Mouse (Mus musculus) MEL (cell line): ENCODE measurements around the gene Nap1l4. TPM values are rescaled to one million over a fixed set of nuclear protein-coding genes. Genes with fewer than 3 reads are reported as not detected.
A peak's percentile ranks its signal among the peaks of the same experiment; 100 is the strongest.

ENCODE experiments used
- DNase-seq: peaks from one replicate; pipeline ENCODE4 v3.0.0; 2011; ENCODE audit warnings: low read depth, low spot score
- H3K27ac ChIP-seq: 2 replicates; pipeline ENCODE4 v1.5.1; 2012; ENCODE audit warnings: low read depth, mild to moderate bottlenecking, control low read depth, low read length, moderate library complexity; ENCODE audit not compliant: control insufficient read depth
- H3K27me3 ChIP-seq, 2 experiments: fragments of 150-350 bp in 1 of 2; sonication (generic) in 1 of 2; 2 replicates each; pipeline ENCODE4 v1.6.1; 2012; ENCODE audit warnings: low read length in 2 of 2, mild to moderate bottlenecking in 2 of 2, improper control_type of control experiment in 1 of 2, moderate library complexity in 1 of 2; ENCODE audit not compliant: insufficient read depth in 2 of 2, control insufficient read depth in 1 of 2
- H3K36me3 ChIP-seq, 2 experiments: 2 replicates each; pipeline ENCODE4 v1.6.1; 2012 to 2014; ENCODE audit warnings: low read length in 2 of 2, improper control_type of control experiment in 1 of 2, inconsistent platforms in 1 of 2, mild to moderate bottlenecking in 1 of 2; ENCODE audit not compliant: insufficient read depth in 2 of 2, control insufficient read depth in 1 of 2
- H3K4me1 ChIP-seq, 2 experiments: fragments of 150-350 bp in 1 of 2; sonication (generic) in 1 of 2; 2 replicates each; pipeline ENCODE4 v1.6.1; 2012; ENCODE audit warnings: low read length in 2 of 2, improper control_type of control experiment in 1 of 2, mild to moderate bottlenecking in 1 of 2; ENCODE audit not compliant: insufficient read depth in 2 of 2, control insufficient read depth in 1 of 2
- H3K4me3 ChIP-seq, 2 experiments: fragments of 150-350 bp in 1 of 2; sonication (generic) in 1 of 2; 2 replicates each; pipeline ENCODE4 v1.5.1; 2012; ENCODE audit warnings: low read depth in 2 of 2, low read length in 2 of 2, mild to moderate bottlenecking in 2 of 2, moderate library complexity in 2 of 2, control low read depth in 1 of 2, improper control_type of control experiment in 1 of 2; ENCODE audit not compliant: control insufficient read depth in 1 of 2, insufficient read depth in 1 of 2
- H3K79me2 ChIP-seq: 2 replicates; pipeline ENCODE4 v1.6.1; 2012; ENCODE audit warnings: mild to moderate bottlenecking, low read length, moderate library complexity; ENCODE audit not compliant: control insufficient read depth, poor library complexity, insufficient read depth
- H3K9ac ChIP-seq: 2 replicates; pipeline ENCODE4 v1.6.1; 2012; ENCODE audit warnings: low read depth, mild to moderate bottlenecking, control low read depth, low read length, moderate library complexity; ENCODE audit not compliant: control insufficient read depth, poor library complexity, severe bottlenecking
- H3K9me3 ChIP-seq: fragments of 150-350 bp; sonication (generic); replicated peaks from 2 replicates; pipeline ENCODE4 v1.6.1; 2012; ENCODE audit warnings: mild to moderate bottlenecking, low read length, improper control_type of control experiment, moderate library complexity; ENCODE audit not compliant: insufficient read depth
- BHLHE40 ChIP-seq: IDR thresholded peaks from 2 replicates; pipeline ENCODE4 v1.6.1; 2012; ENCODE audit warnings: low read depth, mild to moderate bottlenecking, inconsistent platforms, low read length, improper control_type of control experiment, borderline replicate concordance
- CHD1 ChIP-seq: IDR thresholded peaks from 2 replicates; pipeline ENCODE4 v1.6.1; 2012; ENCODE audit warnings: low read depth, mild to moderate bottlenecking, inconsistent platforms, low read length, improper control_type of control experiment
- CHD2 ChIP-seq: IDR thresholded peaks from 2 replicates; pipeline ENCODE4 v1.6.1; 2011; ENCODE audit warnings: low read length, improper control_type of control experiment
- CTCF ChIP-seq, 3 experiments: IDR thresholded peaks in 2 of 3; conservative IDR thresholded peaks in 1 of 3; 2 replicates each; pipeline ENCODE4 v1.5.1; 2011 to 2012; ENCODE audit warnings: low read length in 3 of 3, low read depth in 2 of 3, mild to moderate bottlenecking in 2 of 3, improper control_type of control experiment in 1 of 3, inconsistent platforms in 1 of 3, mixed read lengths in 1 of 3, moderate library complexity in 1 of 3; ENCODE audit not compliant: control insufficient read depth in 1 of 3, insufficient read depth in 1 of 3, poor library complexity in 1 of 3, severe bottlenecking in 1 of 3
- E2F4 ChIP-seq: IDR thresholded peaks from 2 replicates; pipeline ENCODE4 v1.6.1; 2011; ENCODE audit warnings: low read depth, low read length, improper control_type of control experiment, borderline replicate concordance
- ELF1 ChIP-seq: IDR thresholded peaks from 2 replicates; pipeline ENCODE4 v1.6.1; 2014; ENCODE audit warnings: low read depth, mild to moderate bottlenecking, inconsistent platforms, low read length, improper control_type of control experiment, moderate library complexity
- EP300 ChIP-seq, 2 experiments: IDR thresholded peaks; 2 replicates each; pipeline ENCODE4 v1.6.1; 2011; ENCODE audit warnings: improper control_type of control experiment in 2 of 2, low read length in 2 of 2, low read depth in 1 of 2, mild to moderate bottlenecking in 1 of 2
- GATA1 ChIP-seq: IDR thresholded peaks from 2 replicates; pipeline ENCODE4 v1.6.1; 2011; ENCODE audit warnings: low read depth, low read length, improper control_type of control experiment
- HCFC1 ChIP-seq: IDR thresholded peaks from 2 replicates; pipeline ENCODE4 v1.6.1; 2012; ENCODE audit warnings: low read depth, mild to moderate bottlenecking, inconsistent platforms, low read length, improper control_type of control experiment, moderate library complexity
- JUND ChIP-seq: IDR thresholded peaks from 2 replicates; pipeline ENCODE4 v1.6.1; 2011; ENCODE audit warnings: low read depth, mild to moderate bottlenecking, improper control_type of control experiment, low read length
- MAX ChIP-seq: IDR thresholded peaks from 2 replicates; pipeline ENCODE4 v1.6.1; 2011; ENCODE audit warnings: low read length, improper control_type of control experiment
- NELFE ChIP-seq: IDR thresholded peaks from 2 replicates; pipeline ENCODE4 v1.6.1; 2011; ENCODE audit warnings: low read depth, low read length, improper control_type of control experiment
- POLR2AphosphoS5 ChIP-seq: IDR thresholded peaks from 2 replicates; pipeline ENCODE4 v1.6.1; 2012; ENCODE audit warnings: low read depth, borderline replicate concordance, mild to moderate bottlenecking, inconsistent platforms, low read length, moderate library complexity, mixed read lengths
- RAD21 ChIP-seq: IDR thresholded peaks from 2 replicates; pipeline ENCODE4 v1.6.1; 2011; ENCODE audit warnings: mild to moderate bottlenecking, low read depth, low read length, improper control_type of control experiment
- RCOR1 ChIP-seq: IDR thresholded peaks from 2 replicates; pipeline ENCODE4 v1.6.1; 2012; ENCODE audit warnings: low read depth, mild to moderate bottlenecking, inconsistent platforms, low read length, improper control_type of control experiment
- SMC3 ChIP-seq: IDR thresholded peaks from 2 replicates; pipeline ENCODE4 v1.6.1; 2011; ENCODE audit warnings: low read depth, low read length, improper control_type of control experiment
- TBP ChIP-seq: IDR thresholded peaks from 2 replicates; pipeline ENCODE4 v1.8.0; 2011; ENCODE audit warnings: low read depth, low read length, improper control_type of control experiment
- TCF12 ChIP-seq: IDR thresholded peaks from 2 replicates; pipeline ENCODE4 v1.6.1; 2014; ENCODE audit warnings: low read depth, mild to moderate bottlenecking, inconsistent platforms, low read length, improper control_type of control experiment, moderate library complexity
- UBTF ChIP-seq: IDR thresholded peaks from 2 replicates; pipeline ENCODE4 v1.6.1; 2012; ENCODE audit warnings: low read depth, mild to moderate bottlenecking, inconsistent platforms, low read length, improper control_type of control experiment, moderate library complexity, borderline replicate concordance; ENCODE audit not compliant: insufficient read depth
- USF1 ChIP-seq: IDR thresholded peaks from 2 replicates; pipeline ENCODE4 v1.6.1; 2014; ENCODE audit warnings: low read depth, mild to moderate bottlenecking, inconsistent platforms, low read length, improper control_type of control experiment, moderate library complexity
- USF2 ChIP-seq, 2 experiments: IDR thresholded peaks; 2 replicates each; pipeline ENCODE4 v1.6.1; 2011 to 2012; ENCODE audit warnings: improper control_type of control experiment in 2 of 2, low read length in 2 of 2, borderline replicate concordance in 1 of 2, inconsistent platforms in 1 of 2, low read depth in 1 of 2, mild to moderate bottlenecking in 1 of 2; ENCODE audit not compliant: insufficient read depth in 1 of 2
- ZC3H11A ChIP-seq: IDR thresholded peaks from 2 replicates; pipeline ENCODE4 v1.6.1; 2012; ENCODE audit warnings: low read depth, mild to moderate bottlenecking, inconsistent platforms, low read length, improper control_type of control experiment
- ZKSCAN1 ChIP-seq: IDR thresholded peaks from 2 replicates; pipeline ENCODE4 v1.6.1; 2012; ENCODE audit warnings: low read depth, mild to moderate bottlenecking, inconsistent platforms, low read length, improper control_type of control experiment, moderate library complexity
- ZNF384 ChIP-seq: IDR thresholded peaks from 2 replicates; pipeline ENCODE4 v1.6.1; 2012; ENCODE audit warnings: low read depth, mild to moderate bottlenecking, inconsistent platforms, low read length, improper control_type of control experiment
- polyA plus RNA-seq, 2 experiments: library from polyadenylated mRNA; stranded (reverse) in 1 of 2; unstranded in 1 of 2; fragments of >175 nt in 1 of 2; fragments of >200 nt in 1 of 2; gene quantifications; 2 replicates each; pipeline versions ENCODE4 v1.2.1 to v1.2.4; 2012; ENCODE audit warnings: low replicate concordance in 2 of 2, low read depth in 1 of 2; ENCODE audit not compliant: insufficient read length in 2 of 2, insufficient read depth in 1 of 2, missing spikeins in 1 of 2
- total RNA-seq: library from RNA; depleted of rRNA; stranded (reverse); fragments of 300-350 nt; gene quantifications from 2 replicates; pipeline ENCODE4 v1.2.3, GENCODE M21; 2012

Nap1l4 gene
- total and polyA plus RNA-seq, 3 experiments, result 165 to 186 TPM; not detected in 1

- no peak overlapping the region for H3K27ac ChIP-seq
- no peaks in the 10 kb centered on the region for H3K27me3 ChIP-seq
Measured at GRCm38 (mm10) chr7:143532410-143532809, 16.5 kb downstream of the Nap1l4 start.

DNA sequence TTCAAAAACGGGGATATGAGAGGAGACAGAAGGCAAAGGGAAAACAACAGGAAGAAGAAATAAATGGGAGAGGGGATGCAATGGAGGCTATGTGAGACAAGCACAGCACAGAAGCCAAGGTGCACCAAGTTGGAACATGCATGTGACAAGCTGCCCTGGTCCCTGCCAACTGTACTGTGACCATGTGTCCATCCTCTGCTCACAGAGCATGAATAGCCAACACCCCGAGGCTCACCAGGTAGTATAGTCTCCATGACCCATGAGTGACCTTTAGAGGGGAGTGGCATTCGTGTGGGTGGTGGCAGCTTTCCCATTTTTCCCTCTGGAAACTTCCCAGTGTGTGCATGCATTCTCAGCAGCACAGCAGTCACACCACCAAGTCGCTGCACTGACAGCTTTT lies 29.6 kb downstream of the Nap1l4 start:
- DNase-seq, result no peak

More at GRCm38 (mm10) chr7:143532410-143532809, 16.5 kb downstream of the Nap1l4 start:
- Histone ChIP-seq H3K36me3 (peaks cover 15 to 58% of the 10 kb centered on the region in 2 experiments), H3K9ac (no peak overlapping the region), H3K9me3 (no peaks in the 10 kb centered on the region)
- no peak for TF ChIP-seq BHLHE40
- TF ChIP-seq HCFC1, result no peak
- no peak for TF ChIP-seq EP300 (IDR thresholded peaks at IDR 0.05; ENCODE audit: low read depth in 1 of 2, low read length in 2 of 2)
- no peak for TF ChIP-seq ZNF384
- no peak for TF ChIP-seq E2F4
- no peak for TF ChIP-seq UBTF
- no peak for TF ChIP-seq ELF1
- TF ChIP-seq RAD21, result no peak
- no peak for TF ChIP-seq RCOR1
- TF ChIP-seq GATA1, result no peak
- no peak for TF ChIP-seq SMC3
- no peak for TF ChIP-seq JUND
- TF ChIP-seq CTCF (IDR thresholded peaks at IDR 0.05 in 2 of 3, conservative IDR thresholded peaks at IDR 0.05 in 1 of 3; ENCODE audit: control insufficient read depth in 1 of 3, insufficient read depth in 1 of 3, low read depth in 2 of 3, low read length in 3 of 3, poor library complexity in 1 of 3, severe bottlenecking in 1 of 3), result no peak
- no peak for TF ChIP-seq CHD1
- no peak for TF ChIP-seq CHD2
- no peak for TF ChIP-seq ZKSCAN1
- no peak for TF ChIP-seq NELFE
- no peak for TF ChIP-seq TCF12
- TF ChIP-seq, all 39 proteins: peak for 0
- DNase-seq, result peak; percentile 26
- Histone ChIP-seq H3K4me3 (no peak overlapping the region), H3K4me1 (peaks cover 0 to 2% of the 10 kb centered on the region in 2 experiments; a peak in 1 of 4 replicates), H3K79me2 (no peaks in the 10 kb centered on the region; the same call in 1 of the 2 replicates)

More for the DNA sequence above, 29.6 kb downstream of the Nap1l4 start:
- no peak overlapping the region for H3K27ac ChIP-seq
- peaks cover 0 to 18% of the 10 kb centered on the region in 2 experiments; a peak in 2 of 4 replicates for H3K36me3 ChIP-seq
- H3K4me3 ChIP-seq, result no peak overlapping the region
- no peaks in the 10 kb centered on the region for H3K27me3 ChIP-seq
- H3K79me2 ChIP-seq, result no peaks in the 10 kb centered on the region; the same call in 1 of the 2 replicates
- H3K9ac ChIP-seq, result no peak overlapping the region
- TF ChIP-seq TBP (no peak), UBTF (no peak), ELF1 (no peak), POLR2AphosphoS5 (no peak), JUND (no peak), EP300 (IDR thresholded peaks at IDR 0.05; ENCODE audit: low read depth in 1 of 2, low read length in 2 of 2) (no peak), USF1 (no peak), TCF12 (no peak), ZNF384 (no peak), ZC3H11A (no peak), USF2 (IDR thresholded peaks at IDR 0.05; ENCODE audit: borderline replicate concordance in 1 of 2, insufficient read depth in 1 of 2, low read depth in 1 of 2, low read length in 2 of 2) (no peak), RAD21 (no peak), MAX (no peak)
- H3K4me1 ChIP-seq, result no peaks in the 10 kb centered on the region
- H3K9me3 ChIP-seq, result no peaks in the 10 kb centered on the region
